Mouse (Mus musculus): Measurements from ENCODE around the gene Sv2c.
"Not testable (repeated sequence)": the region's sequence is repeated elsewhere in the genome, so short reads cannot be mapped to it uniquely, and the experiment has no call there.

Sv2c gene

GRCm38 (mm10) chr13:95968031-95968430, 164.3 kb downstream of the Sv2c start:
- in situ Hi-C loops (cut with MboI) = not testable (repeated sequence)

- in situ Hi-C loops (cut with MboI) = no loop called here
Measured at GRCm38 (mm10) chr13:95966791-95967190, 165.6 kb downstream of the Sv2c start.

GRCm38 (mm10) chr13:95965596-95965995, 166.8 kb downstream of the Sv2c start:
- in situ Hi-C loops (cut with MboI) = no loop called here

- in situ Hi-C loops (cut with MboI) = no loop called here
Measured at GRCm38 (mm10) chr13:95965162-95965561, 167.2 kb downstream of the Sv2c start.

- in situ Hi-C loops (cut with MboI) = no loop called here
Measured at GRCm38 (mm10) chr13:95964226-95964625, 168.2 kb downstream of the Sv2c start.

- in situ Hi-C loops (cut with MboI) = no loop called here
Measured at GRCm38 (mm10) chr13:95963671-95964070, 168.7 kb downstream of the Sv2c start.

- in situ Hi-C loops (cut with MboI) = no loop called here
Measured at GRCm38 (mm10) chr13:95961905-95962304, 170.5 kb downstream of the Sv2c start.

- in situ Hi-C loops (cut with MboI) = no loop called here
Measured at GRCm38 (mm10) chr13:95961191-95961791, 171.1 kb downstream of the Sv2c start.

GRCm38 (mm10) chr13:95960477-95961185, 171.7 kb downstream of the Sv2c start:
- in situ Hi-C loops (cut with MboI) = no loop called here

- in situ Hi-C loops (cut with MboI) = no loop called here
Measured at GRCm38 (mm10) chr13:95959651-95960476, 172.5 kb downstream of the Sv2c start.

GRCm38 (mm10) chr13:95957134-95957533, 175.2 kb downstream of the Sv2c start:
- in situ Hi-C loops (cut with MboI) = no loop called here

- in situ Hi-C loops (cut with MboI) = no loop called here
Measured at GRCm38 (mm10) chr13:95956327-95956781, 176.0 kb downstream of the Sv2c start.

- in situ Hi-C loops (cut with MboI) = no loop called here
Measured at GRCm38 (mm10) chr13:95955204-95955603, 177.2 kb downstream of the Sv2c start.

GRCm38 (mm10) chr13:95953636-95954035, 178.7 kb downstream of the Sv2c start:
- in situ Hi-C loops (cut with MboI) = no loop called here

- in situ Hi-C loops (cut with MboI) = no loop called here
Measured at GRCm38 (mm10) chr13:95952263-95952662, 180.1 kb downstream of the Sv2c start.

GRCm38 (mm10) chr13:95951098-95951894, 181.1 kb downstream of the Sv2c start:
- in situ Hi-C loops (cut with MboI) = no loop called here

GRCm38 (mm10) chr13:95950434-95951091, 181.8 kb downstream of the Sv2c start:
- in situ Hi-C loops (cut with MboI) = no loop called here

- in situ Hi-C loops (cut with MboI) = no loop called here
Measured at GRCm38 (mm10) chr13:95949356-95949755, 183.0 kb downstream of the Sv2c start.

- in situ Hi-C loops (cut with MboI) = no loop called here
Measured at GRCm38 (mm10) chr13:95948821-95949220, 183.6 kb downstream of the Sv2c start.

GRCm38 (mm10) chr13:95948394-95948793, 184.0 kb downstream of the Sv2c start:
- in situ Hi-C loops (cut with MboI) = no loop called here

- in situ Hi-C loops (cut with MboI) = no loop called here
Measured at GRCm38 (mm10) chr13:95945937-95946507, 186.4 kb downstream of the Sv2c start.

All from mature B cell (primary cell).